Mouse (Mus musculus): ENCODE data around the gene Wdr18. TPM values are rescaled to one million over a fixed set of nuclear protein-coding genes. Genes with fewer than 3 reads are reported as not detected.

The Wdr18 gene
- 43.3 and 45.7 TPM in 2 replicates for polyA plus RNA-seq (2012; rRNA removed)

DNA sequence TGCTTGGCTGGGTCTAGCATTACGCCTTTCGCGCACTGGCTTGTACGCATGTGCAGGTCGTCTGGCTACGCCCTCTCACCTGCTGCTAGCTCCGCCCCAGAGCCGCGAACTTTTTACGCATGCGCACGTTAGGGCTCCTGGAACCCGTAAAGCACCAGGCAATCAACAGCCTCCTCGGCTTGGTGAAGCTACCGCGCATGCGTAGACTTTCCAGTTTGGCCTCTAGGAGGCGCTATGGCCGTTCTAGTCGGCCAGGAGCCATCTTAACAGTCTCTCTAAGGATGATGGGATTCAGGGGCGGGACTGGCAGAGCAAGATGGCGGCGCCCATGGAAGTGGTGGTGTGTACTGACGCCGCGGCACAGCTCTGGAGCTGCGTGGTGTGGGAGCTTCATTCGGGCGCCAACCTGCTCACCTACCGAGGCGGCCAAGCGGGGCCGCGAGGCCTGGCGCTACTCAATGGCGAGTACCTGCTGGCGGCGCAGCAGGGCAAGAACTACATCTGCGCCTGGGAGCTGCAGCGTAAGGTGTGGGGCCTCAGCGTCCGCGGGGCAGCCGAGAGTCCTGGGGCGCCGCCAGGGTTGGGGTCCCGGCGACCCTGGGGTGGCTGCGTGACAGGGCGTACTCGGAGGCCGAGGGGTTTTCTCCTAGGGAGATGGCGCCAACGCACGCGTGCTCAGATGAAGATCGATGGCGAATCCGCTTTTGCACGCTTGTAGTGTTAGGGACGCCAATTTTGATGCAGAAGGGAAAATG, at the start of gene Wdr18:
Gene Wdr18, plus strand, starts transcription at position 306 of the 755 bp plus-strand sequence.

GRCm38 (mm10) chr10:79910556-79910955, 49.4 kb upstream of the Wdr18 start, which contains the start of gene Gm26602:
Gm26602 (plus strand) TSS chr10:79910856.

DNA sequence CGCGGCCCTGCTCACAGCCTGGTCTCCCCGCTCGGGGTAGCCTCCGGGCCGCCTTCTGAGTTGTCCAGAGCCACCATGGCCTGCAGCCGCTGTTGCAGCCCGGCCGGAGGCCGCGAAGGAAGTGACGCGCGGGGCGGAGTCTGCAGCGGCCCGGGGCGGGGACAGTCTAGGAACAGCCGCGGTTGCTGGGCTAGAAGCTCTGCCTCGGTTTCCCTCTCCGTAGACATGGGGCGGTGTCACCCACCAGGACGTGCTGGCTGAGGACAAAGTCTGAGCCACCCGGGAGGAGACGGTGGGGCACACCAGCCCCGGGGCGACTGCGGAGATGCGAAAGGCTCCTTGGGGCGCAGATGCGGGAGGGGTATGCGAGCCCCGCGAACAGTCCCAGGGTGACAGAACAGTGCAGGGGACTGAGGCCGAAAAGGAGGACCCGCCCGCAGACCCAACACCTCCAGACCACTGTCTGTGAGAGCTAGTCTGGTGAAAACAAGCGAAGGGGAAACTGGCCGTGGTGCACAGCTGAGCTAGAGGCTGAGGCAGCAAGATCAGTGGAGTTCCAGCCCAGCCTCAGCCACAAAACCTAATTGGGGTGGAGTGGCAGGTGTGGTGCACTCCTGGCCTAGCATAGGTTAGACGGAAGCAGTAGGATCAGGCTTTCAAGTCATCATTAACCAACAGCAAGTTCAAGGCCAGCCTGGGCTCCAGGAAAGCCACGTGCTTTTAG, 43.0 kb upstream of the Wdr18 start, which contains the start of gene Kiss1r:
Gene Kiss1r, plus strand, starts transcription at position 164 of the 724 bp plus-strand sequence.

DNA sequence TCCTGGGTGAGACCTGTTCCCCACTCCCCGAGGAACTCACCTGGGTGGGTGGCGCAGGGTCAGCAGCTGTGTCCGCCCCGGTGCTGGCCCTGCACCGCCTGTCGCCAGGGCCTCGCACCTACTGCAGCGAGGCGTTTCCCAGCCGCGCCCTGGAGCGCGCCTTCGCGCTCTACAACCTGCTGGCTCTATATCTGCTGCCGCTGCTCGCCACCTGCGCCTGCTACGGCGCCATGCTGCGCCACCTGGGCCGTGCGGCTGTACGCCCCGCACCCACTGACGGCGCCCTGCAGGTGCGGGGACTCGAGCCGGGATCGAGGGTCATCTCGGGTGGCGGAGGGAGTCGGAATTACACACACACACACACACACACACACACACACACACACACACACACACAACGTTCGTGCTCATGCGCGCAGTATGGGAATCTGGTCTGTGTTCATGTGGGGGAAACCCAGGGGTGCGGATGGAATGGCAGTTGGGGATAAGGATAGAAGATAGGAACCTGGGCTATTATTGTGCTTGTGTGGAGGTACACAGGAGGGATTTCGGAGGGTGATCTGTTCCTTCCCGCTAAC, 38.9 kb upstream of the Wdr18 start, which contains the start of gene R3hdm4:
Gene R3hdm4, minus strand, starts transcription at position 251 of the 578 bp plus-strand sequence.

DNA sequence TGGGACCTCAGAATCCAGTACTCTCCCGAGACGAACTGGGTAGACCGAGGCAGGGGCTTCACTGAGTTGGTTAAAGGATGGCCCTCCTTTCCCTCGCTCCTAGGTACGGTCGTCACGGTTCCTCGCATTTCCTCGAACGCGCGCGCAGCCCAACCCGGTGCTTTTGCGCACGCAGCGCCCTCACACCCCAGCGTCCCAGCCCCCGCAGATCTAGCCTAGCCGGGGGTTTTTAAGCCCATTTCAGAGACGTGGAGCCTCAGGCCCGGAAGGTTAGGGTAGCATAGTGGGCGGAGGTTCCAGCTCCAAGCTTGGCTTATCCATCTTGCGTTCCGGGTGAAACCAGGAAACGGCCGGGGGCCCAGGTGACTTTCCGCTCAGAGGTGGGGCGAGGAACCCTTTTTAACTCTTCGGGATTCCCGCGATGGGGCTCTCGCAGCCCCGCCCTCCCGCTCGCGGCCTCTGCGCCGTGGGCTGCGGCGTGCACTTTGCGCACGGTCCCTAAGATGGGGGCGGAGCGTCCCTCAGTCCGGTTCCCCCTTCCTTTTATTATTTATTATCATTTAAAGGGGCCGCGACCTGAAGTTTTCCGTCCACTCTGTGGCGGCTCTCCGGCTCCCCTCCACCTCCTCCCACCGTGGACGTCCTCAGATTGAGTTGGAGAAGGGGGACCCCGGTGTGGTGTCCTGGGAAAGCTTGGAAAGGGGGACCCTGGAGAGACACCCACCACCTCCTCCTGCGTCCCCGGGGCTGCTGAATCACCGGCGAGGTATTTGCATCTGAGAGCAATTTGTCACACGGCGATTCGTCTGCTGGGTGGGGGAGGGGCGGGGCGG, 33.2 kb upstream of the Wdr18 start, which contains the start of gene Arid3a:
Gene Arid3a, plus strand, starts transcription at position 553 of the 833 bp plus-strand sequence.

DNA sequence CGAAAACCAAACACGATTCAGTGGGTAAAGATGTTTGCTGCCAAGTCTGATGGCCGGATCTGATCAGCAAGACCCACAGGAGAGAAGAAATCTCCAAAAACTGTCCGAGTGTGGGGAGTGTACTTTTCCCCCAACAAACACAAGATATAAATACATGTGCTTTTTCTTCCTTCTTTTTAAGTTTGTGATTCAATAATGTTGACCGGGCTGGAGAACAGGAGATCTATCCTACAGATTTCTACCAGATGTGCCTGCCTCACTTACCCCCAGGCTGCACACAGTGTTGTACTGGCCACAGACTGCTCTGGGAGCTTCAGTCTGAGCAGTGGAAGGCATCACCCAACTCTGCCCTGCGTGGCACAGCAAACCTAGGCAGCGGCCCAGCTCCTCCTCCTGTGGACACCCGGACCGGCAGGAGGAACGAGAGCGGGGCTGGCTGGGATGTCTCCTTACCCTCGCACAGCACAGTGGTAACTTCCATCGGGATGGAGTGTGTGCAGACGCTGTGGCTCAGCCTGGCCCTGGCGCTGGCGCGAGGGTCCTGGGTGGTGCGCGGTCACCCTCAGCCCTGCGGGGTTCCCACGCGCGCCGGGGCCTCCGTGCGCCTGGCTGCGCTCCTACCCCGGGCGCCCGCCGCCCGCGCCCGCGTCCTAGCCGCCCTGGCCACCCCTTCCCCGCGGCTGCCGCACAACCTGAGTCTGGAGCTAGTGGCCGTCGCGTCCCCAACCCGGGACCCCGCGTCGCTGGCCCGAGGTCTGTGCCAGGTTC, 10.6 kb downstream of the Wdr18 start, which contains the start of gene Grin3b:
Gene Grin3b, plus strand, starts transcription at position 301 of the 768 bp plus-strand sequence.

GRCm38 (mm10) chr10:79984195-79984816, 24.4 kb downstream of the Wdr18 start, which contains the start of gene Tmem259:
Tmem259 (minus strand) TSS chr10:79984330.

DNA sequence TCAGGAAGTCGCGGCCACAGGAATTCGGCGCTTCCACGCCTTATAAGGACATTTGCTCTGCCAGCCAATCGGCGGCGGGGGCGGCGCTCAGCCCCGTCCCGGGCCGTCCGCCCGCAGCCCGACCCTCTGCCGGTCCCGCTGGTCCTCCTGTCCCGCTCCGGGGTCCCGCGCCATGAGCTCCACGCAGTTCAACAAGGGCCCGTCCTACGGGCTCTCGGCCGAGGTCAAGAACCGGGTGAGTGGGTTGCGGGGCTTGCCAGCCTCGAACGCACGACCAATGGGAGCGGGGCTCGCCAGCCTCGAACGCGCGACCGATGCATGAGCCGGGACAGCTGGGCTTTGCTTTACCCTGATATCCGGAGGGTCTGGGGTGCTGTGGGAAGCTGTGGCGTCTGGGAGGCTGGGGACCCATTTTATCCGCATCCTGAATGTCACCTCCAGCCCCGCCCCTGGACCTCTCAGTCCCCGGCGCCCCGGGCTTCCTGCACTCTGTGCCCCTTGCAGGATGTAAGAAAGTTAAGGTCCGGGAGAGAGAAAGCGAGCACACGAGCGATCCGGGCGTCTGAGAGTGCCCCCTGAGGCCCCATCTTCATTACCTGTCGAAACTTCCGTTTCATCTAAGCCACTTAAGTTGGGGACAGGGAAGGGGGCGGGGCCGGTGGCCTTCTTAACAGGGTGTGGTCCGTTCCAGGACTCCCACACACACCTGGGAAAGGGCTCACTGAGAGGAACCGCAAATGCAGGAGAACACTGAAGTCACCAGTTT, 28.7 kb downstream of the Wdr18 start, which contains the start of gene Cnn2:
Gene Cnn2, plus strand, starts transcription at position 79 of the 766 bp plus-strand sequence.

GRCm38 (mm10) chr10:79996272-79997033, 36.5 kb downstream of the Wdr18 start, which contains the start of gene Abca7:
Abca7 (plus strand) TSS chr10:79996494.

GRCm38 (mm10) chr10:80016511-80016910, 56.6 kb downstream of the Wdr18 start, which contains the start of gene Arhgap45:
Arhgap45 (plus strand) TSS chr10:80016653.

Other genes starting within 250 kb of the Wdr18 start
- 23.7 and 26.9 TPM in 2 replicates for gene Hcn2, start 243.5 kb upstream of the Wdr18 start, polyA plus RNA-seq (2012; rRNA removed)
- 71.0 and 77.4 TPM in 2 replicates for gene Polrmt, start 213.6 kb upstream of the Wdr18 start, polyA plus RNA-seq (2012; rRNA removed)
- 0.13 TPM in 1 of 2 replicates, not detected in the other for gene Fgf22, start 205.1 kb upstream of the Wdr18 start, polyA plus RNA-seq (2012; rRNA removed)
- gene Rnf126, start 193.2 kb upstream of the Wdr18 start, polyA plus RNA-seq (2012; rRNA removed), result 192 and 253 TPM in 2 replicates
- 42.9 and 43.6 TPM in 2 replicates for gene Fstl3, start 182.9 kb upstream of the Wdr18 start, polyA plus RNA-seq (2012; rRNA removed)
- 0.06 and 0.23 TPM in 2 replicates for gene Prss57, start 169.2 kb upstream of the Wdr18 start, polyA plus RNA-seq (2012; rRNA removed)
- gene Palm, start 166.6 kb upstream of the Wdr18 start, polyA plus RNA-seq (2012; rRNA removed), result 35.1 and 37.1 TPM in 2 replicates
- gene Misp, start 139.2 kb upstream of the Wdr18 start, polyA plus RNA-seq (2012; rRNA removed), result 267 and 317 TPM in 2 replicates
- 273 and 314 TPM in 2 replicates for gene Ptbp1, start 105.7 kb upstream of the Wdr18 start, polyA plus RNA-seq (2012; rRNA removed)
- gene Prtn3, start 85.7 kb upstream of the Wdr18 start, polyA plus RNA-seq (2012; rRNA removed), result 2.2 and 2.6 TPM in 2 replicates
- 4.2 and 6.4 TPM in 2 replicates for gene Plppr3, start 85.5 kb upstream of the Wdr18 start, polyA plus RNA-seq (2012; rRNA removed)
- 0.15 TPM in 1 of 2 replicates, not detected in the other for gene Elane, start 73.9 kb upstream of the Wdr18 start, polyA plus RNA-seq (2012; rRNA removed)
- gene Cfd, start 69.3 kb upstream of the Wdr18 start, polyA plus RNA-seq (2012; rRNA removed), result 295 and 596 TPM in 2 replicates
- gene Med16, start 51.2 kb upstream of the Wdr18 start, polyA plus RNA-seq (2012; rRNA removed), result 82.9 and 84.0 TPM in 2 replicates
- not detected in 2 replicates for gene Gm26602, start 49.3 kb upstream of the Wdr18 start, polyA plus RNA-seq (2012; rRNA removed)
- 9.5 and 12.7 TPM in 2 replicates for gene Kiss1r, start 43.2 kb upstream of the Wdr18 start, polyA plus RNA-seq (2012; rRNA removed)
- 358 and 384 TPM in 2 replicates for gene R3hdm4, start 38.9 kb upstream of the Wdr18 start, polyA plus RNA-seq (2012; rRNA removed)
- 7.1 and 9.2 TPM in 2 replicates for gene Arid3a, start 33.1 kb upstream of the Wdr18 start, polyA plus RNA-seq (2012; rRNA removed)
- gene Grin3b, start 10.6 kb downstream of the Wdr18 start, polyA plus RNA-seq (2012; rRNA removed), result not detected in 2 replicates
- 384 and 485 TPM in 2 replicates for gene Tmem259, start 24.2 kb downstream of the Wdr18 start, polyA plus RNA-seq (2012; rRNA removed)
- 79.8 and 98.8 TPM in 2 replicates for gene Cnn2, start 28.4 kb downstream of the Wdr18 start, polyA plus RNA-seq (2012; rRNA removed)
- gene Abca7, start 36.3 kb downstream of the Wdr18 start, polyA plus RNA-seq (2012; rRNA removed), result 40.3 and 43.6 TPM in 2 replicates
- gene Arhgap45, start 56.5 kb downstream of the Wdr18 start, polyA plus RNA-seq (2012; rRNA removed), result 24.6 and 25.0 TPM in 2 replicates
- 179 and 185 TPM in 2 replicates for gene Polr2e, start 79.6 kb downstream of the Wdr18 start, polyA plus RNA-seq (2012; rRNA removed)
- gene Gpx4, start 87.0 kb downstream of the Wdr18 start, polyA plus RNA-seq (2012; rRNA removed), result 332 and 514 TPM in 2 replicates
- 82.3 and 100 TPM in 2 replicates for gene Sbno2, start 145.4 kb downstream of the Wdr18 start, polyA plus RNA-seq (2012; rRNA removed)
- 125 and 133 TPM in 2 replicates for gene Stk11, start 155.7 kb downstream of the Wdr18 start, polyA plus RNA-seq (2012; rRNA removed)
- 2,828 and 3,041 TPM in 2 replicates for gene Atp5d, start 178.5 kb downstream of the Wdr18 start, polyA plus RNA-seq (2012; rRNA removed)
- gene Cbarp, start 180.7 kb downstream of the Wdr18 start, polyA plus RNA-seq (2012; rRNA removed), result 14.1 and 17.1 TPM in 2 replicates
- 174 and 187 TPM in 2 replicates for gene Midn, start 188.1 kb downstream of the Wdr18 start, polyA plus RNA-seq (2012; rRNA removed)
- gene Cirbp, start 205.8 kb downstream of the Wdr18 start, polyA plus RNA-seq (2012; rRNA removed), result 98.7 and 100 TPM in 2 replicates
- 18.0 and 23.5 TPM in 2 replicates for gene 1600002K03Rik, start 212.8 kb downstream of the Wdr18 start, polyA plus RNA-seq (2012; rRNA removed)
- gene Efna2, start 219.3 kb downstream of the Wdr18 start, polyA plus RNA-seq (2012; rRNA removed), result 3.4 and 3.6 TPM in 2 replicates